Mouse (Mus musculus) liver, adult 2 months (tissue): ENCODE measurements around the gene Slc33a1. TPM values are rescaled to one million over a fixed set of nuclear protein-coding genes. Genes with fewer than 3 reads are reported as not detected.

Source experiments
- DNase-seq: peaks from one replicate; pipeline ENCODE4 v3.0.0-alpha.2; 2011; ENCODE audit warnings: low read depth, low spot score; ENCODE audit errors: extremely low read depth
- H3K27ac ChIP-seq: fragments of 200-500 bp; replicated peaks from 2 replicates; pipeline ENCODE4 v1.5.1; 2012; ENCODE audit warnings: low read depth, mild to moderate bottlenecking, control low read depth, inconsistent platforms, low read length; ENCODE audit not compliant: insufficient read depth
- H3K27me3 ChIP-seq: fragments of 200-500 bp; 2 replicates; pipeline ENCODE4 v1.6.1; 2012; ENCODE audit warnings: mild to moderate bottlenecking, moderate library complexity, low read length, inconsistent platforms; ENCODE audit not compliant: control insufficient read depth, insufficient read depth
- H3K36me3 ChIP-seq: fragments of 200-500 bp; 2 replicates; pipeline ENCODE4 v1.6.1; 2012; ENCODE audit warnings: low read length, inconsistent platforms; ENCODE audit not compliant: control insufficient read depth, insufficient read depth
- H3K4me1 ChIP-seq: fragments of 200-500 bp; 2 replicates; pipeline ENCODE4 v1.6.1; 2011; ENCODE audit warnings: low read length; ENCODE audit not compliant: control insufficient read depth, insufficient read depth
- H3K4me3 ChIP-seq: fragments of 200-500 bp; 2 replicates; pipeline ENCODE4 v1.5.1; 2011; ENCODE audit warnings: low read depth, mild to moderate bottlenecking, control low read depth, low read length, moderate library complexity; ENCODE audit not compliant: insufficient read depth
- H3K79me2 ChIP-seq: fragments of 200-500 bp; 2 replicates; pipeline ENCODE4 v1.6.1; 2012; ENCODE audit warnings: inconsistent platforms, mild to moderate bottlenecking, low read length, moderate library complexity; ENCODE audit not compliant: control insufficient read depth, insufficient read depth
- H3K9ac ChIP-seq: fragments of 200-500 bp; 2 replicates; pipeline ENCODE4 v1.6.1; 2012; ENCODE audit warnings: low read depth, mild to moderate bottlenecking, control low read depth, inconsistent platforms, low read length
- CTCF ChIP-seq: fragments of 200-500 bp; IDR thresholded peaks from 2 replicates; pipeline ENCODE4 v1.5.1; 2011; ENCODE audit warnings: low read depth, low read length, control low read depth
- POLR2A ChIP-seq: fragments of 200-500 bp; IDR thresholded peaks from 2 replicates; pipeline ENCODE4 v1.6.1; 2011; ENCODE audit warnings: low read length, control low read depth; ENCODE audit not compliant: insufficient read depth; ENCODE audit errors: extremely low read depth
- WGBS: fragments of 180-500 bp; shearing (Covaris S2); methylation state at CpG from one replicate; pipeline ENCODE4 v1.1.7; 2018; 5-methylcytosine and 5-hydroxymethylcytosine counted together
- polyA plus RNA-seq: library from polyadenylated mRNA; depleted of rRNA; stranded (reverse); fragments of >200 nt; gene quantifications from 2 replicates; pipeline ENCODE4 v1.2.3, GENCODE M21; 2012
- total RNA-seq: library from RNA; depleted of rRNA; stranded (reverse); fragments of >200 nt; gene quantifications from 2 replicates; pipeline ENCODE4 v1.2.3, GENCODE M21; 2014

Gene Slc33a1
- total and polyA plus RNA-seq, 2 experiments: 28.6 to 66.7 TPM

- H3K27ac ChIP-seq: peak within 1 kb of the TSS; percentile 86
- no peaks in the 10 kb centered on the region; the same call in 1 of the 2 replicates for H3K4me1 ChIP-seq
- WGBS: 5% methylated on average over 48 of the region's 48 CpGs
- H3K36me3 ChIP-seq: peaks cover 5% of the 10 kb centered on the region; the same call in 1 of the 2 replicates
- H3K27me3 ChIP-seq: no peaks in the 10 kb centered on the region
- TF ChIP-seq CTCF (peak; percentile 84), POLR2A (peak; percentile 45; the same call in 1 of the 2 replicates)
- peak; percentile 64 for DNase-seq
- H3K9ac ChIP-seq: peak within 1 kb of the TSS; percentile 89
- peak within 1 kb of the TSS; percentile 81 for H3K4me3 ChIP-seq
- H3K79me2 ChIP-seq: no peaks in the 10 kb centered on the region
These were observed 35.4 kb downstream of the Slc33a1 start, which contains the start of gene E130311K13Rik for GRCm38 (mm10) chr3:63928878-63929859. Gene E130311K13Rik, minus strand, starts transcription at chr3:63929472.

GRCm38 (mm10) chr3:63919634-63920033, 44.9 kb downstream of the Slc33a1 start:
- no peak overlapping the region for H3K9ac ChIP-seq
- no peak overlapping the region for H3K27ac ChIP-seq
- TF ChIP-seq POLR2A: no peak
- peak; percentile 56; the same call in 1 of the 2 replicates for TF ChIP-seq CTCF
- no peaks in the 10 kb centered on the region for H3K27me3 ChIP-seq
- peaks cover 15% of the 10 kb centered on the region for H3K36me3 ChIP-seq
- WGBS: 77% methylated on average over 3 of the region's 3 CpGs
- H3K79me2 ChIP-seq: no peaks in the 10 kb centered on the region
- no peak for DNase-seq
- H3K4me1 ChIP-seq: no peaks in the 10 kb centered on the region
- H3K4me3 ChIP-seq: no peak overlapping the region

- no peak for TF ChIP-seq POLR2A
- TF ChIP-seq CTCF: no peak
- Histone ChIP-seq H3K27me3 (no peaks in the 10 kb centered on the region), H3K36me3 (peaks cover 4% of the 10 kb centered on the region; the same call in 1 of the 2 replicates), H3K9ac (no peak overlapping the region), H3K27ac (no peak overlapping the region), H3K4me1 (no peaks in the 10 kb centered on the region), H3K4me3 (no peak overlapping the region), H3K79me2 (no peaks in the 10 kb centered on the region)
- no peak for DNase-seq
- 83% methylated on average over 4 of the region's 4 CpGs for WGBS
These were observed 54.3 kb downstream of the Slc33a1 start for GRCm38 (mm10) chr3:63910301-63910700.

GRCm38 (mm10) chr3:63905241-63905640, 59.3 kb downstream of the Slc33a1 start:
- no peaks in the 10 kb centered on the region for H3K79me2 ChIP-seq
- H3K4me3 ChIP-seq: no peak overlapping the region
- no peak for DNase-seq

GRCm38 (mm10) chr3:63904157-63904556, 60.4 kb downstream of the Slc33a1 start:
- Histone ChIP-seq H3K4me3 (no peak overlapping the region), H3K27me3 (no peaks in the 10 kb centered on the region; the same call in 1 of the 2 replicates), H3K27ac (no peak overlapping the region), H3K4me1 (peaks cover 3% of the 10 kb centered on the region), H3K79me2 (no peaks in the 10 kb centered on the region), H3K9ac (no peak overlapping the region), H3K36me3 (no peaks in the 10 kb centered on the region)
- WGBS: 75% methylated on average over 2 of the region's 2 CpGs
- TF ChIP-seq CTCF: no peak
- TF ChIP-seq POLR2A: no peak
- DNase-seq: no peak

More at GRCm38 (mm10) chr3:63905241-63905640, 59.3 kb downstream of the Slc33a1 start:
- no peaks in the 10 kb centered on the region for H3K27me3 ChIP-seq
- H3K36me3 ChIP-seq: no peaks in the 10 kb centered on the region
- WGBS: 6% methylated on average over 18 of the region's 18 CpGs
- TF ChIP-seq CTCF: no peak
- no peak for TF ChIP-seq POLR2A
- H3K4me1 ChIP-seq: no peaks in the 10 kb centered on the region
- H3K9ac ChIP-seq: no peak overlapping the region
- H3K27ac ChIP-seq: no peak overlapping the region
